Mouse (Mus musculus): ENCODE results near the gene Ccdc96. TPM values are rescaled to one million over a fixed set of nuclear protein-coding genes. Genes with fewer than 3 reads are reported as not detected.

The Ccdc96 gene
- total RNA-seq (2021) = under 1 TPM; 0.10 to 0.15 TPM
- long read RNA-seq, experiment 1 = 0 reads
- long read RNA-seq, experiment 2 = 0 reads

- intact Hi-C loops (cut with DNase I) = loop anchor here (5.0 kb wide), 1 partner anchor 98 kb away; no protein-coding TSS in a partner anchor
- DNase-seq = peak; percentile 94 to 96
Observed at GRCm38 (mm10) chr5:36484171-36484990, at the start of gene Ccdc96, which contains the start of gene Tada2b. Gene Ccdc96 (plus strand): TSS chr5:36484588. Gene Tada2b (minus strand): TSS chr5:36484285.

- DNase-seq = no peak
- intact Hi-C loops (cut with DNase I) = no loop called here
Observed at GRCm38 (mm10) chr5:36436858-36437257, 47.5 kb upstream of the Ccdc96 start.

GRCm38 (mm10) chr5:36440741-36441140 is 43.6 kb upstream of the Ccdc96 start:
- DNase-seq = no peak
- intact Hi-C loops (cut with DNase I) = no loop called here

- intact Hi-C loops (cut with DNase I) = no loop called here
- no peak for DNase-seq
Observed at GRCm38 (mm10) chr5:36444611-36445010, 39.8 kb upstream of the Ccdc96 start.

DNA sequence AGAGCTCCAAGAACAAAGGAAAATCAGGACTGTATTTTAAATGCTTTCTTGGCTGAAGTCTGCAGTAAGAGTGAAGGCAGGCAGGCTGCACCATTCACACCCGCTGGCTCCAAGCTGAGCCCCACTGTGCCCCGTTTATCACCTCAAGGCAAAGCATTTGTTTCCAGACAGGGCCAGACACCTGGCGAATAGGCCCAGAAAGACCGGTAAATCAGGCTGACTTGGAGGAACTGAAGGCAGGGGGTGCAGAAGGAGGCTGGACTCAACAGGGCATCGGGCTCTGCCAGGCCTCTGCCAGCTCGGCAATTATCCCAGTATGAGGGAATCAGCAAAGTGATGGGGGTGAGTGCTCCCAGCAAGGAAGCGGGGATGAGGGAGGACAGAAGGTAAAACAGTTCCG is 39.4 kb upstream of the Ccdc96 start:
- no peak for DNase-seq
- intact Hi-C loops (cut with DNase I) = no loop called here

DNA sequence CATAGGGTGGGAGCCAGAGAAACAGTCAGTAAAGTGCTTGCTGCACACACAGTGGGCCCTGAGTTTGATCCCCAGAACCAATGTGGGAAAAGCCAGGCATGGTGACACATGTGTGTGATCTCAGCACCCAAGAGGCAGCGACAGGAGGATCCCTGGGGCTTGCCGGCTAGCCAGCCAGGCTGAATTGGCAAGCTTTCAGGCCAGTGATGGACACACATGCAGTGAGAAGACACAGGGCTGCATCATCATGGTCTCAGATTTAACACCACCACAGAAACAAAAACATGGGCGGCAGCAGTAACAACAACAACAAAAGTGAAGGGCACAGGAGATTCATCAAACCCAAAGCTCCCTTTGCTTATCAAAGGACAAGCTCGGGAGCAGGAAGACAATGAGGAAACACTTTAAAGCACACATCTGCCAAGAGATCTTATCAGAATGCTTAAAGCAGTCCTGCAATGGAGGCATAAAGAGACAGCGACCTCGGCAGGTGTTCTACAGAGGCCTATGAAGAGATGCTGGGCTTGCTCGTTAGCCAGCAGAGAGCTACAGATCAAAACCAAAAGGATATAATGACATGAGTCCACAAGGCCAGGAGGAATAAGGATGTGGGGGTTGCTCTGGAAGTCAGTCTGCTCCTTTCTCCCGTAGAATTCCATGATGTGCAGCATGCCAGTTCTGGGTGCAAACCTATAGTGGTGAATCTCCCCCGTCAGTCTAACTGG is 38.1 kb upstream of the Ccdc96 start:
- no peak for DNase-seq
- intact Hi-C loops (cut with DNase I) = no loop called here

DNA sequence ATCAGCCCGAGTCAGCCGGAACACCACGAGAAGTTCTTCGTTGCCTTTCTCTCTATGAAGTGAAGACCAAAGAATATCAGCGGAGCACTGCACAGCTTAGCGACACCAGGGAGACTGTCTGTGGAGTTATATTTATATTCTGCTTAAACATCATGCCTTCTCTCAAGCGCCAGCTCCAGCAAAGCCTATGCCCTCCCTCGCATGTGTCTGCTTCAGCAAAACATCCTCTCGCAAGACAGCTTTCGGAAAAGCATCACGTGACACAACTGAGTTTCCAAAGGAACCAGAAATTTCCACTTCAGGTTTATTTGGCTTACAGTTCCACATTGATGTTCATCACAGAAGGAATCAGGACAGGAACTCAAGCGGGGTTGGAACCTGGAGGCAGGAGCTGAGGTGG is 36.5 kb upstream of the Ccdc96 start:
- DNase-seq = no peak
- intact Hi-C loops (cut with DNase I) = no loop called here

DNA sequence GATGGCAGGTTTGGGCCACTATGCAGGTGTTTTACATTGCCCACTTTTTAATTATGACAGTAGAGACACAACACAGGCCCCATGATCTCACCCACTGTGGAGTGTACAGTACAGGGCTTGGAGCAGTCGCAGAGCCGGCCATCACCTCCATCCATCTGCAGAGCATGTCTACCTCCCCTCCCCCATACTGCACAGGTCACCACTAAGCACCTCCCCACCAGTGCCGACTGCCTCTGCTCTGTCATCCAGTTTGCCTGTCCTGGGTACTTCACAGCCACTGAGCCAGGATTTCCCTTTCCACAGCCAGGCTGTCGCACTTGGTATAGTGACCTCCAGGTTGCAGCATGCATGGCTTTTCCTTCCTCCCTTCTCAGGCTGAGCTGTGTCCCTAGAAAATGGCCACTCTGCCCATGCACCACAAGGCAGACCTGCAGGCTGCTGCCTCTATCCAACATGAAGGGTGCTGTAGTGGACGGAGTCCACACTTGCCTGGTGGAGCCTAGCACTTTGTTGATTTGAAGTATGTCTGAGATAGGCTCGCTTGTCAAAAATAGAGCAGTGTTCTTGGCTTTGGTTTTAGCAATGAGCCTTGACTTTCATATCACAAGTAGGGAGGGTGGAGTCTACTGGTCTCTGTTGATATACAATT is 34.6 kb upstream of the Ccdc96 start:
- intact Hi-C loops (cut with DNase I) = no loop called here
- no peak for DNase-seq

DNA sequence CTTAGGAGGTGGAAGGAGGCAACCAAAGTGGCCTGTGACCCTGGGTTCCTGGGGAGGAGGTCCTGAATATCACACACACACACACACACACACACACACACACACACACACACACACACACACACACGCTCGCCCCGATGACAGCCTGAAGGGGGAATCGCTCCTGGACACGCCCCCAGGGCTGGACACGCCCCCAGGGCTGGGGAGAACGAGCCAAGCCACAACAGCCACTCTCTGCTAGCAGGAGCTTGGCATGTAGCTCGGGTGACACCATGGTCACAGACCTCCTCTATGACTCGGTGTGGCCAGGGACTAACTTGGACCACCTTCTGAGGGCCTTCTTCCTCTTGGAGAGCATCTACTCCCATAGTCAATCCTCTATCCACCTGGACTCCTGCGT is 33.3 kb upstream of the Ccdc96 start:
- intact Hi-C loops (cut with DNase I) = no loop called here
- no peak for DNase-seq

- DNase-seq = no peak
- intact Hi-C loops (cut with DNase I) = no loop called here
Observed at GRCm38 (mm10) chr5:36451872-36452389, 32.5 kb upstream of the Ccdc96 start.

DNA sequence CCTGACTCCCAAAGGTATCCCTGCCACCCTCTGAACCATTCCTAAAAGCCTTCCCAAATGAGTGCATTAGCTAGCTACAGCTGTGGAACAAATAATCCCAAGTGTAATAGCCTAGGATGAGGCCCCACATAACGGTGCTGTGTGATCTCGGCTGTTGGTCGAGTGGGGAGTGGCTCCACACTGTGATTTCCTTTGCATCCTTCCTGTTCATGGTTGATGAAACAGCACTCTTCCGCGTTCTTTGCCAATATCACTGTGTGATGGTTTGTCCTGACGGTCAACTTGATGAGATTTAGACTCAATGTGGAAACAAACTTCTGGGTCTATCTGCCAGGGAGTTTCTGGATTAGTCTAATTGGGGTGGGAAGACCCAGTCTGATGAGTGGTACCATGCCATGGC is 31.6 kb upstream of the Ccdc96 start:
- intact Hi-C loops (cut with DNase I) = no loop called here
- no peak for DNase-seq

GRCm38 (mm10) chr5:36457706-36458105 is 26.7 kb upstream of the Ccdc96 start:
- intact Hi-C loops (cut with DNase I) = no loop called here
- DNase-seq = no peak

GRCm38 (mm10) chr5:36458926-36459325 is 25.5 kb upstream of the Ccdc96 start:
- intact Hi-C loops (cut with DNase I) = no loop called here
- DNase-seq = no peak

GRCm38 (mm10) chr5:36460712-36461111 is 23.7 kb upstream of the Ccdc96 start:
- no peak for DNase-seq
- intact Hi-C loops (cut with DNase I) = loop anchor here (5.0 kb wide), 1 partner anchor 72 kb away; no protein-coding TSS in a partner anchor

DNA sequence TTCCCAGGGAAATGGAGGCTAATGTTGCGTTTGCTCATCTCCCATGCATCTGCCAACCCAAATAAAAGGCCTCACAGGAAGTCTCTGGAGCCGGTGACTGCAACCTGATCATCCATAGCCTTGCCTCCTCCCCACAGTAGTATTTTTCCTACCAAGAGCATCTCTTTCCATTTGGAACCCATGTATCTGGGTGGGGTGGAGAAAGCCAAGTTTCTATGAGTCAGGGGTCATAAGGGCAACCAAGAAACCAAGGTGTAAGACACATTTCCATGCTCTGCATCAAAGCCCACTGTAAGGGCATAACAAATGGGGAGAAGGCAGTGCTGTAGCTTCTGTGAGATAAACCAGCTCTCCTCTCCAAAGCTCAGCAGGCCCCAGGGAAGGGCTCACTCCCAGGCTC is 23.2 kb upstream of the Ccdc96 start:
- intact Hi-C loops (cut with DNase I) = loop anchor here (5.0 kb wide), 1 partner anchor 71 kb away; no protein-coding TSS in a partner anchor
- no peak for DNase-seq

- peak; percentile 58 to 80 for DNase-seq
- intact Hi-C loops (cut with DNase I) = loop anchor here (2.0 to 5.0 kb wide), 3 partner anchors 69 to 280 kb away; no protein-coding TSS in a partner anchor
Observed at GRCm38 (mm10) chr5:36462810-36463209, 21.6 kb upstream of the Ccdc96 start.

DNA sequence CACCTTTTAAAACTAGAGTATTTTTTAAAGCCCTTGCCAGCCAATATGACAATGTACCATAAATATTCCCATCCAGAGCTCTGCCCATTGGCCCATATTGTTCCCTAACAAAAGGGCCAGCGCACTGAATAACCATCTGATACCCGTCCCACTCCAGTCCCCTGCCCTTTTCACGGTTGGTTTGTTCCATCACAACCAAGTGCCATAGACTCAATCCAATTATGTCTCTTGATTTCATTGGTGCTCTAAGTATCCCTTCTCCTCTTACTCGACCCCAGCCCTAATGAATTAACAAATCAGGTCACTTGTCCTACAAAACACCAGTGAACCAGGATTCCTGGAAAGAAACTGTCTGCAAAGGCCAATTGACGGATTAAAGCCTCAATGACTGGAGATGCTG is 21.0 kb upstream of the Ccdc96 start:
- DNase-seq = no peak
- intact Hi-C loops (cut with DNase I) = loop anchor here (2.0 to 5.0 kb wide), 3 partner anchors 69 to 279 kb away; no protein-coding TSS in a partner anchor

DNA sequence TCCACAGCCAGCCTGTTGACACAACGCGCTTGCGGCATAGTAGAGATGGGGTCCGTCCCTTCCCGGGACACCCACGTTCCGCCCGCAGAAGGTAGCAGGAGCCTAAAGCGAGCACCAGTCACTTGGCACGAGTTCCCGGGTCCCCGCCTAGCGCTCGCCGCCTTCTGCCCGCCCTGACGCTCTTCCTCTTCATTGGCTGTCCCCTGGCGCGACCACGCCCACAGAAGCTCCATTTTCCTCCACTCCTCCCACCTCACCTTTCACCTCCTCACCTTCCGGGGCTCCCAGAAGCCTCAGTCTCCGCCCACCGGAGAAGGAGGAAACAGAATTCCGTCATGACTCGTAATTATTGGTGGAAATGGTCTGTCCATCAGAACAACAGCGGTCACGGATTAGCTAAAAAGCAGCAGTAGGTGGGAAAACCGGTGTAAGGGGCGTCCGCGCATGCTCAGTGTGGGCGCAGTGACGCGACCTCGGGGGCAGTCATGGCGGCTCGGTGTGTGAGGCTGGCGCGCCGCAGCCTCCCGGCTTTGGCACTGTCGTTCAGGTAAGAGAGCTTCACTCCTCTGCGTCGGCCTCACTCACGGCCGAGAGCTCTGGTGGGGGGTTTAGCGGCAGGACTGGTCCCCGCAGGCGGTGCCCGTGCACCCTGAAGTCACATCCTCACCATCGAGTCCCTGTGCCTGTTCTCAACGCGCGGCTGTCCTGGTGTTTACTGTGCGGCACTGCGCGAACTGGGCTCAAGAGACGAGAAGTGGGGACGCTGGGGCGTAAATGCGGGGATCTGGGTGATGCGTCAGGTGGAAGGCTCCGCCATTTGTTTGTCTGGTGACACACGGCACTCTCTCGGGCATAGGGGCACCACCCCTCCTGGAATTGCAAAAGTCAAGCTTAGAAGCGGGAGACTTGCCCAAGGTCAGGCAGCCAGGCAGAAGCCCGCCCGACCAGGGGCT is 19.4 kb upstream of the Ccdc96 start, which contains the start of gene Grpel1:
Gene Grpel1 (plus strand): TSS at position 290 of the 953 bp plus-strand sequence.
- intact Hi-C loops (cut with DNase I) = loop anchor here (2.0 to 5.0 kb wide), 2 partner anchors 22 to 67 kb away; no protein-coding TSS in a partner anchor
- peak; percentile 93 to 97 for DNase-seq

DNA sequence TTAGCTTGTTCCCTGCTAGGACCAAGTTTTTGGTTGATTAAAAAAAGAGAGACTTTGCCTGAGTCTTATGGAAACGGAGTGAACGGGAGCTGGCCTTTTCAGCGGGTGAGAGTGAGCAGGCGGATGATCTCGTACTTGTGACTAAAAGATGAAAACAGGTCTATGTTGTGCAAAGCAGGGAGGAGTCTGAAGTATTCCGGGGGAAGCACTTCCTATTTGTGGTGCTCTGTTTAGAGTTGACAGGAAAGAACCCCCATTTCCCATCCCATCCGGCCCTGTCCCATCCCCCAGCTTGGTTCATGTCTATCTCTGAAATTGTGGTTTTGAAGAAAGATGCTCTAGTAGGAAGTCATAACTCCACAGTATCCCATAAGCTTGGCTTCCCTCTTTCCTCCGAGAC is 18.5 kb upstream of the Ccdc96 start:
- no peak for DNase-seq
- intact Hi-C loops (cut with DNase I) = loop anchor here (2.0 kb wide), 1 partner anchor 21 kb away; no protein-coding TSS in a partner anchor

All from gastrocnemius, postnatal 36 days (tissue).